Mouse (Mus musculus): ENCODE measurements around the gene Hsd17b1. TPM values are rescaled to one million over a fixed set of nuclear protein-coding genes. Genes with fewer than 3 reads are reported as not detected.

The Hsd17b1 gene
- polyA plus RNA-seq, 2 experiments = 0.08 to 0.19 TPM

GRCm38 (mm10) chr11:101062971-101063675 lies 15.1 kb upstream of the Hsd17b1 start:
- no peak for DNase-seq (ENCODE audit: low read depth in 3 of 3, low spot score in 3 of 3)

GRCm38 (mm10) chr11:101063676-101064327 lies 14.4 kb upstream of the Hsd17b1 start:
- H3K4me1 ChIP-seq (replicated peaks; ENCODE audit: control insufficient read depth in 2 of 2, insufficient read depth in 2 of 2, low read length in 1 of 2) = peaks cover 32 to 45% of the 10 kb centered on the region in 2 experiments
- peaks cover under 1% of the 10 kb centered on the region for H3K27me3 ChIP-seq (ENCODE audit: control insufficient read depth, insufficient read depth, low read length)
- peak overlapping the region; percentile 67 for H3K9ac ChIP-seq (replicated peaks)
- no peaks in the 10 kb centered on the region for H3K9me3 ChIP-seq (ENCODE audit: control insufficient read depth, low read length)
- peak; percentile 95 for ATAC-seq (ENCODE audit: insufficient read depth)
- H3K4me2 ChIP-seq (ENCODE audit: low read depth) = peak overlapping the region; percentile 65
- peaks cover 28% of the 10 kb centered on the region for H3K36me3 ChIP-seq (replicated peaks; ENCODE audit: control insufficient read depth, insufficient read depth, low read depth)
- peak; percentile 88 to 92 (median 90) for DNase-seq (ENCODE audit: low read depth in 3 of 3, low spot score in 3 of 3)
- TF ChIP-seq CTCF (IDR thresholded peaks at IDR 0.05; ENCODE audit: low read depth) (no peak), EP300 (IDR thresholded peaks at IDR 0.05; ENCODE audit: low read depth) (peak; percentile 88)
- peak overlapping the region; percentile 97 for H3K27ac ChIP-seq
- H3K4me3 ChIP-seq (ENCODE audit: insufficient read depth in 1 of 2, low read depth in 2 of 2, low read length in 2 of 2) = peak overlapping the region in 1 of 2 experiments; percentile 13; a peak in 1 of 4 replicates
- 1% methylated on average over 12 of the region's 12 CpGs for WGBS (ENCODE audit: insufficient replicate concordance)

More at GRCm38 (mm10) chr11:101062971-101063675, 15.1 kb upstream of the Hsd17b1 start:
- peak overlapping the region; percentile 67 for H3K9ac ChIP-seq (replicated peaks)
- no peaks in the 10 kb centered on the region for H3K9me3 ChIP-seq (ENCODE audit: control insufficient read depth, low read length)
- peak overlapping the region; percentile 97 for H3K27ac ChIP-seq
- WGBS (ENCODE audit: insufficient replicate concordance) = 52% methylated on average over 14 of the region's 14 CpGs
- peak overlapping the region in 1 of 2 experiments; percentile 13; a peak in 1 of 4 replicates for H3K4me3 ChIP-seq (ENCODE audit: insufficient read depth in 1 of 2, low read depth in 2 of 2, low read length in 2 of 2)
- ATAC-seq (ENCODE audit: insufficient read depth) = peak; percentile 9
- H3K4me2 ChIP-seq (ENCODE audit: low read depth) = peak overlapping the region; percentile 65
- H3K36me3 ChIP-seq (replicated peaks; ENCODE audit: control insufficient read depth, insufficient read depth, low read depth) = peaks cover 28% of the 10 kb centered on the region
- H3K4me1 ChIP-seq (replicated peaks; ENCODE audit: control insufficient read depth in 2 of 2, insufficient read depth in 2 of 2, low read length in 1 of 2) = peaks cover 32 to 49% of the 10 kb centered on the region in 2 experiments
- no peaks in the 10 kb centered on the region; the same call in 1 of the 2 replicates for H3K27me3 ChIP-seq (ENCODE audit: control insufficient read depth, insufficient read depth, low read length)
- TF ChIP-seq EP300 (IDR thresholded peaks at IDR 0.05; ENCODE audit: low read depth) = no peak
- TF ChIP-seq CTCF (IDR thresholded peaks at IDR 0.05; ENCODE audit: low read depth) = no peak

GRCm38 (mm10) chr11:101064462-101064861 lies 13.7 kb upstream of the Hsd17b1 start:
- Histone ChIP-seq H3K4me3 (ENCODE audit: insufficient read depth in 1 of 2, low read depth in 2 of 2, low read length in 2 of 2) (no peak overlapping the region), H3K9me3 (ENCODE audit: control insufficient read depth, low read length) (no peaks in the 10 kb centered on the region), H3K9ac (replicated peaks) (peak overlapping the region; percentile 50), H3K27ac (peak overlapping the region; percentile 97), H3K27me3 (ENCODE audit: control insufficient read depth, insufficient read depth, low read length) (peaks cover 6% of the 10 kb centered on the region), H3K4me2 (ENCODE audit: low read depth) (peak overlapping the region; percentile 60), H3K4me1 (replicated peaks; ENCODE audit: control insufficient read depth in 2 of 2, insufficient read depth in 2 of 2, low read length in 1 of 2) (peaks cover 36 to 48% of the 10 kb centered on the region in 2 experiments), H3K36me3 (replicated peaks; ENCODE audit: control insufficient read depth, insufficient read depth, low read depth) (peaks cover 28% of the 10 kb centered on the region)
- no peak for ATAC-seq (ENCODE audit: insufficient read depth)
- WGBS (ENCODE audit: insufficient replicate concordance) = 64% methylated on average over 4 of the region's 4 CpGs
- DNase-seq (ENCODE audit: low read depth in 3 of 3, low spot score in 3 of 3) = no peak
- no peak for TF ChIP-seq CTCF (IDR thresholded peaks at IDR 0.05; ENCODE audit: low read depth)
- no peak for TF ChIP-seq EP300 (IDR thresholded peaks at IDR 0.05; ENCODE audit: low read depth)

GRCm38 (mm10) chr11:101065002-101065401 lies 13.2 kb upstream of the Hsd17b1 start:
- Histone ChIP-seq H3K9ac (replicated peaks) (no peak overlapping the region), H3K4me3 (ENCODE audit: insufficient read depth in 1 of 2, low read depth in 2 of 2, low read length in 2 of 2) (no peak overlapping the region), H3K4me1 (replicated peaks; ENCODE audit: control insufficient read depth in 2 of 2, insufficient read depth in 2 of 2, low read length in 1 of 2) (peaks cover 37 to 48% of the 10 kb centered on the region in 2 experiments), H3K27ac (peak overlapping the region; percentile 97), H3K9me3 (ENCODE audit: control insufficient read depth, low read length) (no peaks in the 10 kb centered on the region), H3K36me3 (replicated peaks; ENCODE audit: control insufficient read depth, insufficient read depth, low read depth) (peaks cover 23% of the 10 kb centered on the region), H3K27me3 (ENCODE audit: control insufficient read depth, insufficient read depth, low read length) (peaks cover 6% of the 10 kb centered on the region), H3K4me2 (ENCODE audit: low read depth) (no peak overlapping the region; the same call in 1 of the 2 replicates)
- TF ChIP-seq CTCF (IDR thresholded peaks at IDR 0.05; ENCODE audit: low read depth) = no peak
- TF ChIP-seq EP300 (IDR thresholded peaks at IDR 0.05; ENCODE audit: low read depth) = no peak
- no peak for ATAC-seq (ENCODE audit: insufficient read depth)
- DNase-seq (ENCODE audit: low read depth in 3 of 3, low spot score in 3 of 3) = no peak
- 59% methylated on average over 9 of the region's 9 CpGs for WGBS (ENCODE audit: insufficient replicate concordance)
